Mouse (Mus musculus): ENCODE results near the gene Gm20909. TPM values are rescaled to one million over a fixed set of nuclear protein-coding genes. Genes with fewer than 3 reads are reported as not detected.
"Not testable (repeated sequence)": the region's sequence is repeated elsewhere in the genome, so short reads cannot be mapped to it uniquely, and the experiment has no call there.

Gene Gm20909
- not detected for total RNA-seq (2021)

- DNase-seq (ENCODE audit: extremely low spot score in 1 of 2, low spot score in 1 of 2) = not testable (repeated sequence)
Observed at GRCm38 (mm10) chrY:21164270-21164669, at the start of gene Gm20909. TSS of gene Gm20909 (plus strand) at chrY:21164570.

Other genes with a start within 250 kb of the Gm20909 start
- gene Gm29866, start 170.9 kb upstream of the Gm20909 start, total RNA-seq (2021) = not detected
- not detected for gene Gm20865, start 77.0 kb downstream of the Gm20909 start, total RNA-seq (2021)

All from layer of hippocampus, postnatal 25 days (tissue).